Mouse (Mus musculus) CH12.LX (cell line): ENCODE data around the gene Cpz. TPM values are rescaled to one million over a fixed set of nuclear protein-coding genes. Genes with fewer than 3 reads are reported as not detected.

ENCODE experiments used
- DNase-seq: peaks from one replicate; pipeline ENCODE4 v3.0.0-alpha.2; 2013; ENCODE audit errors: extremely low read depth
- H3K27ac ChIP-seq: 2 replicates; pipeline ENCODE4 v1.5.1; 2012; ENCODE audit warnings: low read depth, mild to moderate bottlenecking, control low read depth, moderate library complexity; ENCODE audit not compliant: insufficient read depth
- H3K27me3 ChIP-seq: replicated peaks from 2 replicates; pipeline ENCODE3; 2012; ENCODE audit warnings: inconsistent platforms
- H3K36me3 ChIP-seq, 2 experiments: replicated peaks in 1 of 2; 2 replicates each; pipeline versions ENCODE3 to v1.6.1; 2012; ENCODE audit warnings: inconsistent platforms in 1 of 2, low read length in 1 of 2, mild to moderate bottlenecking in 1 of 2, mixed read lengths in 1 of 2, moderate library complexity in 1 of 2; ENCODE audit not compliant: control insufficient read depth in 1 of 2, insufficient read depth in 1 of 2
- H3K4me1 ChIP-seq, 2 experiments: 2 replicates each; pipeline ENCODE4 v1.6.1; 2012; ENCODE audit warnings: inconsistent platforms in 1 of 2, moderate library complexity in 1 of 2; ENCODE audit not compliant: insufficient read depth in 2 of 2, control insufficient read depth in 1 of 2
- H3K4me2 ChIP-seq: 2 replicates; pipeline ENCODE4 v1.6.1; 2012; ENCODE audit warnings: low read depth, mild to moderate bottlenecking, control low read depth; ENCODE audit not compliant: poor library complexity, insufficient read depth, severe bottlenecking
- H3K4me3 ChIP-seq, 3 experiments: fragments of 150-350 bp in 1 of 3; sonication (generic) in 1 of 3; replicated peaks in 1 of 3; 2 replicates each; pipeline versions ENCODE3 to v1.5.1; 2011 to 2012; ENCODE audit warnings: low read depth in 2 of 3, low read length in 2 of 3, mild to moderate bottlenecking in 2 of 3, moderate library complexity in 2 of 3, control low read depth in 1 of 3, improper control_type of control experiment in 1 of 3, inconsistent platforms in 1 of 3, mixed read lengths in 1 of 3; ENCODE audit not compliant: poor library complexity in 1 of 3
- H3K79me2 ChIP-seq: replicated peaks from 2 replicates; pipeline ENCODE4 v1.6.1; 2012; ENCODE audit warnings: mild to moderate bottlenecking, moderate library complexity; ENCODE audit not compliant: control insufficient read depth, poor library complexity, insufficient read depth, severe bottlenecking; ENCODE audit errors: extremely low read depth
- H3K9ac ChIP-seq: 2 replicates; pipeline ENCODE4 v1.6.1; 2012; ENCODE audit warnings: low read depth, mild to moderate bottlenecking, control low read depth, moderate library complexity; ENCODE audit not compliant: insufficient read depth
- H3K9me3 ChIP-seq: replicated peaks from 2 replicates; pipeline ENCODE3; 2012; ENCODE audit warnings: low read length, inconsistent platforms, mixed read lengths
- BHLHE40 ChIP-seq: IDR thresholded peaks from 2 replicates; pipeline ENCODE4 v1.6.1; 2011; ENCODE audit warnings: mild to moderate bottlenecking, low read depth, low read length, improper control_type of control experiment
- CTCF ChIP-seq, 2 experiments: IDR thresholded peaks in 1 of 2; conservative IDR thresholded peaks in 1 of 2; 2 replicates each; pipeline ENCODE4 v1.5.1; 2011 to 2012; ENCODE audit warnings: low read depth in 2 of 2, low read length in 2 of 2, improper control_type of control experiment in 1 of 2, inconsistent platforms in 1 of 2, mild to moderate bottlenecking in 1 of 2, moderate library complexity in 1 of 2
- EP300 ChIP-seq: IDR thresholded peaks from 2 replicates; pipeline ENCODE4 v1.6.1; 2011; ENCODE audit warnings: low read length, improper control_type of control experiment
- ETS1 ChIP-seq: conservative IDR thresholded peaks from 2 replicates; pipeline ENCODE4 v1.6.1; 2012; ENCODE audit warnings: low read depth, mild to moderate bottlenecking, inconsistent platforms, low read length, improper control_type of control experiment, moderate library complexity
- GABPA ChIP-seq: IDR thresholded peaks from 2 replicates; pipeline ENCODE4 v1.6.1; 2012; ENCODE audit warnings: low read depth, low read length, improper control_type of control experiment, inconsistent platforms; ENCODE audit not compliant: insufficient replicate concordance
- MAFK ChIP-seq: IDR thresholded peaks from 2 replicates; pipeline ENCODE4 v1.6.1; 2011; ENCODE audit warnings: low read length, improper control_type of control experiment; ENCODE audit not compliant: insufficient replicate concordance
- MAX ChIP-seq: IDR thresholded peaks from 2 replicates; pipeline ENCODE4 v1.6.1; 2011; ENCODE audit warnings: low read length, improper control_type of control experiment
- MAZ ChIP-seq: IDR thresholded peaks from 2 replicates; pipeline ENCODE4 v1.6.1; 2012; ENCODE audit warnings: low read depth, mild to moderate bottlenecking, inconsistent platforms, low read length, improper control_type of control experiment, moderate library complexity
- MEF2A ChIP-seq: IDR thresholded peaks from 2 replicates; pipeline ENCODE4 v1.6.1; 2014; ENCODE audit warnings: low read depth, mild to moderate bottlenecking, inconsistent platforms, low read length, improper control_type of control experiment, borderline replicate concordance
- MYC ChIP-seq: IDR thresholded peaks from 2 replicates; pipeline ENCODE4 v1.6.1; 2011; ENCODE audit warnings: low read depth, mild to moderate bottlenecking, improper control_type of control experiment, low read length
- NRF1 ChIP-seq: IDR thresholded peaks from 2 replicates; pipeline ENCODE4 v1.6.1; 2014; ENCODE audit warnings: low read depth, mild to moderate bottlenecking, inconsistent platforms, low read length, improper control_type of control experiment, moderate library complexity
- PAX5 ChIP-seq: IDR thresholded peaks from 2 replicates; pipeline ENCODE4 v1.6.1; 2012; ENCODE audit warnings: low read length, inconsistent platforms, mixed read lengths
- POLR2A ChIP-seq: IDR thresholded peaks from 2 replicates; pipeline ENCODE4 v1.6.1; 2011; ENCODE audit warnings: low read depth, mild to moderate bottlenecking, improper control_type of control experiment, low read length
- RCOR1 ChIP-seq: conservative IDR thresholded peaks from 2 replicates; pipeline ENCODE4 v1.6.1; 2012; ENCODE audit warnings: low read depth, mild to moderate bottlenecking, inconsistent platforms, low read length, improper control_type of control experiment
- SIN3A ChIP-seq: IDR thresholded peaks from 2 replicates; pipeline ENCODE4 v1.6.1; 2012; ENCODE audit warnings: low read length, improper control_type of control experiment, inconsistent platforms
- SMC3 ChIP-seq: IDR thresholded peaks from 2 replicates; pipeline ENCODE4 v1.6.1; 2011; ENCODE audit warnings: low read depth, low read length, improper control_type of control experiment
- TCF12 ChIP-seq: IDR thresholded peaks from 2 replicates; pipeline ENCODE4 v1.6.1; 2014; ENCODE audit warnings: low read depth, mild to moderate bottlenecking, inconsistent platforms, low read length, improper control_type of control experiment
- UBTF ChIP-seq: IDR thresholded peaks from 2 replicates; pipeline ENCODE4 v1.6.1; 2012; ENCODE audit warnings: low read depth, mild to moderate bottlenecking, inconsistent platforms, low read length, improper control_type of control experiment, moderate library complexity
- USF1 ChIP-seq: IDR thresholded peaks from 2 replicates; pipeline ENCODE4 v1.6.1; 2014; ENCODE audit warnings: low read depth, mild to moderate bottlenecking, inconsistent platforms, low read length, improper control_type of control experiment
- ZNF384 ChIP-seq: IDR thresholded peaks from 2 replicates; pipeline ENCODE4 v1.6.1; 2012; ENCODE audit warnings: low read depth, low read length, improper control_type of control experiment, inconsistent platforms
- dilution Hi-C: fragments of 300-500 bp; cut with MboI; formaldehyde crosslinking; loops from 2 replicates; pipeline ENCODE4 v1.14.3; 2020; ENCODE audit warnings: low sequenced_read_pairs; ENCODE audit not compliant: extremely low pct_unique_long_range_greater_than_20kb, extremely low pct_ligation_motif_present
- in situ Hi-C: fragments of 300-500 bp; cut with MboI; formaldehyde crosslinking; loops from 3 replicates; pipeline ENCODE4 v1.14.3; 2019; ENCODE audit warnings: low sequenced_read_pairs, low pct_ligation_motif_present, low pct_unique_long_range_greater_than_20kb, mixed read lengths
- polyA plus RNA-seq: library from polyadenylated mRNA; unstranded; fragments of >175 nt; gene quantifications from 2 replicates; pipeline ENCODE4 v1.2.1, GENCODE M21; 2012; ENCODE audit warnings: low read depth; ENCODE audit not compliant: insufficient read length
- total RNA-seq, 2 experiments: library from RNA; depleted of rRNA; stranded (reverse); fragments of 300-350 nt in 1 of 2; fragments of >200 nt in 1 of 2; gene quantifications; 2 replicates each; pipeline ENCODE4 v1.2.3; 2012 to 2014

The Cpz gene
- total and polyA plus RNA-seq, 3 experiments = not detected

DNA sequence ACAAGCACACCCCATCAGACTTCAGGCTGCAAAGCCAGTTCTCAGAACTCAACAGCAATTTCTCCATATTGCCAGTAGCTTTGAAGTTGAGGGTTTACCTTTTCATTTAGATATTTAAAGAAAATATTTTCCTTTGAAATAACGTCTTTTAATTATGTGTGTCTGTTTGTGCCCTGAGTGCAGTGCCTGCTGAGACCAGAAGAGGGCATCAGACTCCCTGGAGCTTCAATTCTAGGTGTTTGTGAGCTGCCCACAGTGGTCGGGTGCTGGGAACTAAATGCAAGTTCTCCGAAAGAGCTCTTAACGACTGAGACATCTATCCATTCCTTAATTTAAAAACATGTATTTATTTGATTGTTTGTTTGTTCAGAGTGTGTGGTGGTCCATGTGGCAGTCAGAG is 65.7 kb downstream of the Cpz start:
- H3K27ac ChIP-seq = no peak overlapping the region
- no peaks in the 10 kb centered on the region for H3K4me1 ChIP-seq
- H3K79me2 ChIP-seq = no peaks in the 10 kb centered on the region
- H3K9me3 ChIP-seq = no peaks in the 10 kb centered on the region
- in situ Hi-C loops (no loop called here), dilution Hi-C loops (no loop called here)
- no peak overlapping the region for H3K4me3 ChIP-seq
- TF ChIP-seq EP300 (no peak), USF1 (no peak), ZNF384 (no peak), POLR2A (no peak), CTCF (conservative IDR thresholded peaks at IDR 0.05 in 1 of 2, IDR thresholded peaks at IDR 0.05 in 1 of 2; ENCODE audit: low read depth in 2 of 2, low read length in 2 of 2) (peak; percentile 47 to 53; a peak in 3 of 4 replicates), UBTF (no peak)
- DNase-seq = no peak
- H3K4me2 ChIP-seq = no peak overlapping the region
- H3K27me3 ChIP-seq = peaks cover 93% of the 10 kb centered on the region
- H3K36me3 ChIP-seq = no peaks in the 10 kb centered on the region
- H3K9ac ChIP-seq = no peak overlapping the region

DNA sequence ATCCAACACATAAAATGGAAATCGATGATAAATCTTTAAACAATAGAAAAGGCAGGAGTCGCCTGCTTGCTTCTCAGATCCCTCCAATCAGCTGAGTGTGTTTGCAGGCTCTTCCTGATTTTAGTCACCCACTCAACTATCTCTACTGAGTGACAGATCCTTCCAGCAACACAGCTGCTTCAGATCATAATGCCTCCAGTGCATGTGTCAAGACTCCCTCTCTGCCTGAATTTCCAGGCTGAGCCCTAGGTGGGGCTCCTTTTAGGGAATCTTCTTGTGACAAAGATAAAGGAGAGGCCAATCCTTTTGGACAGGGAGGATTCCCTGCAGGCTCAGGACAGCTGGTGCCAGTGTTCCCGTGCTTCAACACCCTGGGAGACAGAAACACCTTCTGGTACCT is 67.2 kb downstream of the Cpz start:
- TF ChIP-seq TCF12 (no peak), PAX5 (no peak), SMC3 (no peak), USF1 (no peak), MAX (no peak), SIN3A (no peak), MYC (no peak), BHLHE40 (no peak), MAZ (no peak), ETS1 (no peak), RCOR1 (no peak), MEF2A (no peak), EP300 (no peak), NRF1 (no peak), GABPA (no peak), MAFK (no peak)
- no peaks in the 10 kb centered on the region for H3K36me3 ChIP-seq
- H3K9me3 ChIP-seq = no peaks in the 10 kb centered on the region
- in situ Hi-C loops = no loop called here
- no peak overlapping the region for H3K9ac ChIP-seq
- H3K27ac ChIP-seq = no peak overlapping the region
- no peak overlapping the region for H3K4me3 ChIP-seq
- H3K4me1 ChIP-seq = peaks cover 0 to 9% of the 10 kb centered on the region in 2 experiments; a peak in 2 of 4 replicates
- dilution Hi-C loops = no loop called here
- H3K79me2 ChIP-seq = no peaks in the 10 kb centered on the region
- no peak for DNase-seq
- H3K4me2 ChIP-seq = no peak overlapping the region
- peaks cover 92% of the 10 kb centered on the region for H3K27me3 ChIP-seq
